8 mouse cellular contexts compared by ENCODE assay signal in genomic region chr2:116070614-116071425, GRCm38 (mm10). TPM values are rescaled to one million over a fixed set of nuclear protein-coding genes. Genes with fewer than 3 reads are reported as not detected.
DNase-seq lines count a peak whose midpoint lies in the region; ATAC-seq and TF ChIP-seq lines count a peak whose summit lies in the region.

No protein-coding gene starts in this region.

- TF ChIP-seq CTCF in heart, postnatal 0 days (IDR thresholded peaks at IDR 0.05; ENCODE audit: low read depth): no peak

- peak overlapping the region; percentile 86 for H3K4me2 ChIP-seq in heart, postnatal 0 days (ENCODE audit: low read depth, low read length)
- H3K4me2 ChIP-seq in midbrain, embryonic 11.5 days: peak overlapping the region; percentile 81

- peak; percentile 35 for DNase-seq in embryo, embryonic 10.5 days (ENCODE audit: low spot score)
- no peak for DNase-seq in embryo, embryonic 11 days
- DNase-seq in 3T3-L1 (ENCODE audit: low read depth, low spot score): peak; percentile 48
- DNase-seq in heart, postnatal 0 days (ENCODE audit: low spot score): peak; percentile 9
- DNase-seq in midbrain, embryonic 11.5 days (ENCODE audit: low spot score, missing footprints): peak; percentile 90
- DNase-seq in layer of hippocampus, adult 9-10 months (ENCODE audit: low spot score): no peak
- no peak for DNase-seq in T-cell, adult 2 months (ENCODE audit: low spot score)
- no peak for DNase-seq in cerebellum, adult 8-10 months

- 48% methylated on average over 10 of the region's 10 CpGs for WGBS in heart, postnatal 0 days
- 5% methylated on average over 10 of the region's 10 CpGs for WGBS in midbrain, embryonic 11.5 days

- H3K36me3 ChIP-seq in heart, postnatal 0 days (replicated peaks; ENCODE audit: control insufficient read depth, insufficient read depth, low read length): no peaks in the 10 kb centered on the region
- no peaks in the 10 kb centered on the region for H3K36me3 ChIP-seq in midbrain, embryonic 11.5 days (ENCODE audit: control insufficient read depth, insufficient read depth, low read length)

- 0 out of 2 replicates have a peak overlapping the region, but pooled peaks have one; percentile 13 for H3K9ac ChIP-seq in heart, postnatal 0 days (replicated peaks; ENCODE audit: low read depth, low read length)
- H3K9ac ChIP-seq in midbrain, embryonic 11.5 days (ENCODE audit: low read length): peak overlapping the region; percentile 61

- no peak for ATAC-seq in heart, postnatal 0 days (ENCODE audit: insufficient read depth, low read depth)
- no peak for ATAC-seq in midbrain, embryonic 11.5 days (ENCODE audit: low FRiP score)

- 0 out of 2 replicates have a peak overlapping the region, but pooled peaks have one; percentile 15 for H3K27ac ChIP-seq in heart, postnatal 0 days (ENCODE audit: low read depth)
- no peak overlapping the region for H3K27ac ChIP-seq in midbrain, embryonic 11.5 days (ENCODE audit: low read depth, low read length)

- peaks cover 5% of the 10 kb centered on the region; the same call in 1 of the 2 replicates for H3K27me3 ChIP-seq in heart, postnatal 0 days (ENCODE audit: control insufficient read depth, insufficient read depth, low read length)
- peaks cover 38% of the 10 kb centered on the region for H3K27me3 ChIP-seq in midbrain, embryonic 11.5 days (ENCODE audit: control insufficient read depth, insufficient read depth, low read length)

- H3K9me3 ChIP-seq in heart, postnatal 0 days (replicated peaks; ENCODE audit: control insufficient read depth, low read length): no peaks in the 10 kb centered on the region
- H3K9me3 ChIP-seq in midbrain, embryonic 11.5 days (ENCODE audit: control insufficient read depth, low read length): no peaks in the 10 kb centered on the region

- no peak for TF ChIP-seq EP300 in heart, postnatal 0 days (IDR thresholded peaks at IDR 0.05; ENCODE audit: low read depth)

- H3K4me1 ChIP-seq in heart, postnatal 0 days (ENCODE audit: control insufficient read depth, insufficient read depth): 0 out of 2 replicates have a peak, but pooled peaks cover 3% of the 10 kb centered on the region
- peaks cover 14% of the 10 kb centered on the region for H3K4me1 ChIP-seq in midbrain, embryonic 11.5 days (ENCODE audit: control insufficient read depth, insufficient read depth, low read length)

- H3K4me3 ChIP-seq in heart, postnatal 0 days (ENCODE audit: low read depth, low read length): peak overlapping the region; percentile 48
- peak overlapping the region; percentile 81 for H3K4me3 ChIP-seq in midbrain, embryonic 11.5 days (ENCODE audit: low read depth, low read length)

RNA-seq across cellular contexts. Expression of gene Meis2, which starts 5.2 kb away (rescaled TPM):
- total RNA-seq in heart, postnatal 0 days (2014; rRNA removed; ENCODE audit: low replicate concordance): 30.5 and 42.2 TPM in 2 replicates
- polyA plus RNA-seq in heart, postnatal 0 days (2015; fragmentation: Nextera tagmentation; extraction: Ambion mirVana): 15.4 and 15.7 TPM in 2 replicates
- polyA plus RNA-seq in midbrain, embryonic 11.5 days (2014; fragmentation: Nextera tagmentation; extraction: Ambion mirVana): 52.2 and 56.5 TPM in 2 replicates

Comparison
In these comparisons a context has a peak if more than half of its experiments do, and no peak if none do; other contexts are left out.
1. DNase-seq: peak in embryo, embryonic 10.5 days (single experiment), 3T3-L1 (single experiment), heart, postnatal 0 days (single experiment) and midbrain, embryonic 11.5 days (single experiment); none in embryo, embryonic 11 days (single experiment), layer of hippocampus, adult 9-10 months (single experiment), T-cell, adult 2 months (single experiment) and cerebellum, adult 8-10 months (single experiment).